Mouse (Mus musculus) brain, embryonic 18.5 days (tissue): Measurements from ENCODE around the gene BC025920.
A peak's percentile ranks its signal among the peaks of the same experiment; 100 is the strongest.

Experiments used
- DNase-seq: peaks from one replicate; pipeline ENCODE4 v3.0.0-alpha.2; 2012; ENCODE audit warnings: low read depth, low spot score

BC025920 gene

DNA sequence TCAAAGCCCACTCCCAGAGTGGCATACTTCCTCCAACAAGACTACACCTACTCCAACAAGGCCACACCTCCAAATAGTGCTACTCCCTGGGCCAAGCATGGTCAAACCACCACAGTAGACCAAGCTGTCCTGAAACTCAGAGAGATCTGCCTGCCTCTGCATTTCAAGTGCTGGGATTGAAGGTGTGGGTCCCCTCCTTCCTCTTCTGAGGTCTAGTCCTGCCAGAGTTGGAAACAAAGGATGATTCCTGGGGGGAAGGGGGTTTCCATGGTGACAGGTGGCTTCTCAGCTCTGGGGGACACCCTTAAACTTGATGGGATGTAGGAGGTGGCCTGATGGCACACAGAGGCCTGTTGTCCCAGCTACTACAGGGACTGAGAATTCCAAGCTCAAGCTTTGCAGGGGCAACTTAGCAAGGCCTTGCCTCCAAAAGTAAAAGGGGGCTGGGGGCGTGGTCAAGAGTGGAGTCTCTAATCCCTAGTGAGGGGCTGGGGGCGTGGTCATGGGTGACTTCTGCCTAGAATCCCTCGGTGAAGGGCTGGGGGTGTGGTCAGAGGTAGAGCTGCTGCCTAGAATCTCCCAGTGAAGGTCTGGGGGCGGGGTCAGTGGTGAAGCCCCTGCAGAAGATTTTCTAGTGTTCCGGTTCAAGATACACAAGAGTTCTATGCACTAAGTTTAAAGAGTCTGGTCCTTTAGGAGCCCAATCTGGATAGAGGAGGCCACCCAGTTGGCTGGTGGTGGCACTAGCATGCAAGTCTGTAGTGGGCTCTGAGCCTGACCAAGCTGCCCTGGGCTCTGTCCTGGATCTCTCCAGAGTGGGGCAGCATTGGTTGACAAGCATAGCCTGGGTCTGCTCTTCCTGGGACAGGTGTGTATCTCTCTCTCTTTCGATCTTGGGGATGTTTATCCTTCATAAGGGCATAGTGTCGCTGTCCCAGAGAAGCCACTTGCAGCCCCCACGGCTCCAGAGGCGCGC is 31.7 kb upstream of the BC025920 start, which contains the start of gene Tle2:
Gene Tle2 (plus strand): TSS at position 481 of the 976 bp plus-strand sequence.
- DNase-seq = no peak

DNA sequence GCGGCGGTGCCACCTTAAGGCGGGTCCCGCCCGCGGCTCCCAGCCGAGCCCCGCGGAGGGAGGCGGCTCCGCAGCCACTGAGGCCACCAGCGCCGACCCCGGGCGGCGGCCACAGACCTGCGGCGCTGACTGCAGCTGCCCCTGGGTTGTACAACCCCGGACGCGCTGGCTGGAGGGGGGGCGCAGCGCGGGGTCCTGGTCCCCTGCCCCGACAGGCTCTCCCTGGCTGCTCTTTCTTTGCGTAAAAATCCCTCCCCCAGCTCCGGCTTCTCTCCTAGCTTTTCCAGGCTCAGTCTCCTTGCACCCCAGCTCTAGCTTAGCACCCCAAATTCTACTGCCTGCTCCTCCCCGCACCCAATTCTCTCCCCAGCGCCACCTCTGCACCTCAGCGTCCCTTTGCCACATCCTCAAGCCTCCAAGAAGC is 30.9 kb upstream of the BC025920 start:
- no peak for DNase-seq

DNA sequence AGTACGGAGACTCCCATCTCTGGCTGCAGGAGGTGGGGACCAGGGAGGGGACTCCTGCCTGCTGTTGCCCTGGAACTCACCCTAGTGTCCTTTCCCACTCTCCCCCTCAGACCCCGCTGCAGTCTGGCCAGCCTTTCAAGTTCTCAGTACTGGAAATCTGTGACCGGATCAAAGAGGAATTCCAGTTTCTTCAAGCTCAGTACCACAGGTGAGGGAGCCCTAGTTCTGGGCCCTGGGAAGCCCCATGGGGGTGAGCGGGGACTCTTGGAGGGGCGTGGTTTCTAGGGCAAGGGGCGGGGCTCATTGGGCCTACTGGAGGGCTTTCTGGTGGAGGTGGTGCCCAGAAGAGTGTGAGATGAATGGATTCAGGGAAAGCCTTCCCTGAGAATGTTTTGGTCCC is 30.4 kb upstream of the BC025920 start:
- no peak for DNase-seq

DNA sequence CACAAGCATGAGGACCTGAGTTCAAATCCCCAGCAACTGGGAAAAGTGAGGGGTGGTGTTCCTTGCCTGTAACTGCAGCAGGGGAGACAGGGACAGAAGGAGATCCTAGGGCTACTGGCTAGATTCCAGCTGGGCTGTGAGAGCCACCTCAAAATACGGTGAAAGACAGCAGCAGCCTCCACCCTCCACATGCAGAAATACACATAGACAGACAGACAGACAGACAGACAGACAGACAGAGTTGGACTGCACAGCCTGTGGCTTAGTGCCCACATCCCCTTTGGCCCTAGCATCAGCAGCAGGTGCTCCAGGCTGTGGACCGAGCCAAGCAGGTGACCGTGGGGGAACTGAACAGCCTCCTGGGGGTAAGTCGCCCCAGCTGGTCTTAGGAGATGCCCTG is 26.1 kb upstream of the BC025920 start:
- no peak for DNase-seq

DNA sequence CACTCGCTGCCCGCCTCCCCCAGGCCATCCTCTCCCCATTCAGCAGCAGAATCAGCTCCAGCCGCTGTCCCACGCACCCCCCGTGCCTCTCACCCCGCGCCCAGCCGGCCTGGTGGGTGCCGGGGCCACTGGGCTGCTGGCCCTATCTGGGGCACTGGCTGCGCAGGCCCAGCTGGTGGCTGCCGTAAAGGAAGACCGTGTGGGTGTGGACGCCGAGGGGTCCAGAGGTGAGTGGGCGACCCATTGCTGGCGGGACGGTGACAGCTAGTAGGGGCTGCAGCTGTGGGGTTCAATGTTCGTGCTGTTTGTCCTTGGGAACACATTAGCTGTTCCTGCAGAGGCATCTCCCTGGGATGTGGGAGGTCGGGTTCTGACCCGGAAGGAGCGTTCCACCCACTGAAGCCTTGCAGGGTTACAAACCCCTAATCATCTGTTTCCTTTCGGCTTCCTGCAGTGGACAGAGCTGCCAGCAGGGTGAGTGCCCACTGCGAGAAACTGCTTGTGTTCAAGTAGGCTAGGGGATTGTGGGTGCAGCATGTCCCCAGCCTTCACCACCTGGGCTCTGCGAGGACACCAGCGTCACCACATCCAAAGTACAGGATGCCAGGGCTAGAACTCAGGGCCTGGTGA is 25.5 kb upstream of the BC025920 start:
- no peak for DNase-seq

DNA sequence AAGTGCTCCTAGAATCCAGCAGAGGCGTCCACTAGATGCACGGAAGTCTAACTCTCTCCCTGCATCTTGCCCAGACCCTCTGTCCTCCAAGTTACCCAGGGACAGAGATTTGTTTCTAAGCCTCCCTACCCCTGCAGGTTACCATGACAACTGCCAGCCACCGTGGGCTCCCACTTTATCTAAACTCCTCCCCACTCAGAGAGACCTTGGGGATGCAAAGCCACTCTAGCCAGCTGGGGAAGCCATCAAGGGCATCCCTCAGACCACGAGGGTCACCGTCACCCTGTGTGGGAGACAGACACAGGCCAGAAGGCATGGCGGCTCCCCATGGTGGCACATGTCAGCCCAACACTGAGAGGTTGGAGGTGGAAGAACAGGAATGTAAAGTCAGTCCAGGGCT is 22.7 kb upstream of the BC025920 start:
- no peak for DNase-seq

DNA sequence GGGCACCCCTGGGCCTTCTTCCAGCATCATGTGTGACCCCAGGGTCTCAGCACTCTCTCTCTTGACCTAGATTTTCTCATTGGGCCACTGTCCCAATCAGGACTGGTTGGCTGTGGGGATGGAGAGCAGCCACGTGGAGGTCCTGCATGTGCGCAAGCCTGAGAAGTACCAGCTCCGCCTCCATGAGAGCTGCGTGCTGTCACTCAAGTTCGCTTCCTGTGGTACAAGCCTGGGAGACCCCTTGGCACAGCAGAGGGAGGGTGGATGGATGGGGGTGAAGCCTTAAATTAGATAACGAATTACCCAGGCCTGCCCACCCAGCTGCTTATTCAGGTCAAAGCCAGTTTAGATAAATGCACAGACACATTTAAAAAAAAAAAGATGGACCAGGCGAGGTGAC is 17.3 kb upstream of the BC025920 start:
- DNase-seq = no peak

DNA sequence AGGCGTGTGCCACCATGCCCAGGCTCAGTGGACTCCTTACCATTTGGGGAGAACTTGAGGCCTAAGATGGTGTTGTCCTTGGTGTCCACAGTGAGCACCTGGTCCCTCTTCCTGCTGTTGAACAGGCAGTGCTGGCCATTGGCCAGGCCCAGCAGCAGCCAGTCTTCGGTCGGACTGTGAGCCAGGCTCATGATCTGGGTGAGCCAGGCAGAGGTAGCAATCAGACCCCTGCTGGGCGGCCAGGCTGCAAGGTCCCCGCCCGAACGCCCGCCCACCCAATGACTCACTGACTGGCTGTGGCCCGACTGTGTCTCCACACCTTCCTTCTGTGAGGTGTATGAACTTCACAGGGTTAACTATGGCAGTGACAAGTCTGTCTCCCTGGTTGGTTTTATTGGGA is 14.2 kb upstream of the BC025920 start:
- DNase-seq = no peak

DNA sequence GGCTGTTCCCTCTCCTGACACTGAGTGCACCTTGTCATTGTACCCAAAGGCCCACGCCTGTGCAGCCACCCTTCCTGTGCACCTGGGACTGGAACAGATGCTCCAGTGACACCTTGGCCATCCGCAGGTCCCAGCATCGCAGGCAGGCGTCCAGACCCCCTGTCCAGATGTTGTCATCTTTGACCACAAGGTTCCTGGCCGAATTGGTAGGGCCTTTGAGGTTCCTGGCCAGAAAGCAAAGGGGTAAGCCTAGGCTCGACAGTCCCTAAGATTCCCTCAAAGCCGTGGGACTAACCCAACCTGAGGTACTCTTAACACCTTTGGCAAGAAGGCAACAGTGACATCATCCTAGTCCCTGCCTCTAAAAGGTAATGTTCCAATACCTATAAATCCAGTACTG is 13.4 kb upstream of the BC025920 start:
- no peak for DNase-seq

DNA sequence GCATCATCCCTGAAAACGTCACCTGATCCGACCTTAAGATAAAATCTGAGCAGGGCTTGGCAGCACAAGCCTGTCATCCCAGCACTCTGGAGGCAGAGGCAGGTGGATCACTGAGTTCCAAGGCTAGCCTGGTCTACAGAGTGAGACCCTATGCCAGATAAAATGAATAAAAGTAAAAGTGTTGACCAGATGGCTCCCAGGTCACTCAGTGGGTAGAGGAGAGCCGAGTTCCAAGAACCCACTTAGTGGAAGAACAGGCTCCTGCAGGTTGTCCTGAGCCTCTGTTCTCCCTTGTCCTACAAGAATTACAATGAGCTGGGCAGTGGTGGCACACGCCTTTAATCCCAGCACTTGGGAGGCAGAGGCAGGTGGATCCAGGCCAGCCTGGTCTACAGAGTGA is 12.8 kb upstream of the BC025920 start:
- DNase-seq = no peak

DNA sequence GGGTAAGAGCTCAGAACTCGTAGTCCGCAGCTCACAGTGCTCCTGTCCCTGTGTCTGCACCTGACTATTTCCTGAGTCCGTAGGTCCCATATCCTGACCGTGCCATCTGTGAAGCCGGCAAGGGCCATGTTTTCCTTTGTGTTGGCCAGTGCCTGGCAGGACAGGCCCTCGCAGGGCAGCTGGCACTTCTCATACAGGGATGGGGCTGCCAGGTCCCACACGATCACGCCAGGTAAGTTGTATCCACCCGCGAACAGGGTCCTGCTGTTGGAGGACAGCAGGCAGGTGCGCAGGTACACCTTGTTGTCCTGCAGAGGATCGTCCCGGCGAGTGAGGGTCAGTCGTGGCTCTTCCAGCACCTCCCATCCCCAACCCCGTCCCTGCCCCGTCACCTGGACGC is 12.1 kb upstream of the BC025920 start:
- no peak for DNase-seq

DNA sequence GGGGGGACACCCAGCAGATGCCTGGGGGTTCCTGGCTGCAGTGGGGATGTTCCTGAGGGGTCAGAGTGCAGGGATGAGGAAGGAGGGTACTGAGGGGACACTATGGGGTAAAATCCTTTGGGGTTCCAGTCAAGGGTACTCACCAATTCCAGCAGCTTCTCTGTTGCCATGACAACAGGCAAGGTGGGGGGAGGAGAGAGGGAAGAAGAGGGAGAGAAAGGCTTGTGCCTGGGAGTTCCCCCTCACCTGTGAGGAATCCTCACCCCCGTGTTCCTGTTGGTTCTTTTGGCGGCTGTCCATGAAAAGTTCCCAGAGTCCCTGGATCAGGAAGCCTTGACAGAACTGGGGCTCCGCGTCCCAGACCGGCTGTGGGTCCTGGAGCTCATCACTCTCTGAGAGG is 10.5 kb upstream of the BC025920 start:
- no peak for DNase-seq

DNA sequence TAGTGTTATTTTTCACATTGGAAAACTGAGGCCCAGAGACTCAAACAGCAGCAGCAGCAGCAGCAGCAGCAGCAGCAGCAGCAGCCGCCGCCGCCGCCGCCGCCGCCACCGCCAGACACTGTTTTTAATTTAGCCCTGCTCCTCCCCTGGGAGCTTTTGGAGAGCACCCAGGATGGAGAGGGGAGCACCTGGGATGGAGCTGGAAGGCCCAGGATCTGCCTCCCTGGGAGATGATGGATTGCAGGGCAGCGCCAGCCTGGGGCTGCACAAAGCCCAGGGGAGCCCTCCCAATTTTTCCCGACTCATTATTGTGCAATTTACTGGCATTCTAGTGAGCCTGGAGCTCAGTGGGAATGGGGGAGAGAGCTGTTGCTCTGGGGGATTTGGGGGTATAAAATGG is 9.5 kb upstream of the BC025920 start:
- no peak for DNase-seq

DNA sequence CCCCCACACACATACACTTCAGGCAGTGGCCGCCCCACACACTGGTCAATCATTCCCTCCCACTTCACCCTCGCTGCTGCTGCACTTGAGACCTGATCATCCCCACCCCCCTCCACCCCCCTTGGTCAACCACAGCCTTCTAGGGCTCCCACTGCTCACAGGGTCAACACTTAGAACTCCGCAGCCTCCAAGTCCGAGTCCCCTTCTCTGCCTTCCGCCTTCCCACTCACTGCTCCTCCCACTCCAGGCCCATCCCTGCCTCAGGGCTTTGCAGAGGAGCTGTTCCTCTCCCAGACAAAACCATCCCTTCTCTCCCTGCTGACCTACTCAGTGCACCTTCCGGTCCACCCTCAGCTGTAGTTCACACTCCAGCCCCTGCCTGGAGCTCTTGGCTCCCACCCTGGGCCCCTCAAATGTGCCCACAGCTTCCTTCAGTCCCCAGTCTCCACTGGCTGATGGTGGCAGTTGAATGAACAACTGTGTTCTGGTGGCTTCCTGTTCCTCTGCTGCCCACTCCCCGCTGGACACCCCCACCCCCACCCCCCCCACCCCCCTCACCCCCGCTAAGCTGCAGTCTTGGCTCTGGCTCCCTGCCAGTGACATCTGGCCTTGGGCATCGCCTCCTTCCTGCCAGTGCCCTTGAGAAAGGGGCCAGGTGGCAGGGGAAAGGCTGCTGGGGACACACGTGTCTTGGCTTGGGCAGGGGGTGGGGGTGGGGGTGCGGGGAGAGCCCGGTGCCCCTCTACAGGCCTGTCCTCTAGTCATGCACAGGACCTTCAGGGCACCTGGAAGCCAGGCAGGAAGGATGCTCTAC is 8.7 kb upstream of the BC025920 start:
- DNase-seq = no peak

DNA sequence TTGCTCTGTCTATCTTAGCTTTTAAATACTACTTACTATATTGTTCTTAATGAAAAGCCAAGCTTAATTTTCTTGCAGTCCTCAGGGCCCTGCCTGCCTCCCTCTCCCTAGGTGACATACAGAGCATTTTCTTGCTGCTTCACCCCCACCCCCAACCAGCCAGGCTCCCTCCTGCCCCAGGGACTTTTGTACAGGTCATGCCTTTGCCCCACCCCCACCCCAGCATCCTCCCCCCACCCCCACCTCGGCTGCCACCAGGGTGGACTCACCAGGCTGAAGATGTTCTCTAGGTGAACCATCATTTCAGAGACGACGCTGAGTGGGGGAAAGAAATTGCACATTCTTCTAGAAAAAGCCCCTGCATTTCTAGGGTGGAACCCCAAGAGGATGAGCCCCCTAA is 7.7 kb upstream of the BC025920 start:
- no peak for DNase-seq

DNA sequence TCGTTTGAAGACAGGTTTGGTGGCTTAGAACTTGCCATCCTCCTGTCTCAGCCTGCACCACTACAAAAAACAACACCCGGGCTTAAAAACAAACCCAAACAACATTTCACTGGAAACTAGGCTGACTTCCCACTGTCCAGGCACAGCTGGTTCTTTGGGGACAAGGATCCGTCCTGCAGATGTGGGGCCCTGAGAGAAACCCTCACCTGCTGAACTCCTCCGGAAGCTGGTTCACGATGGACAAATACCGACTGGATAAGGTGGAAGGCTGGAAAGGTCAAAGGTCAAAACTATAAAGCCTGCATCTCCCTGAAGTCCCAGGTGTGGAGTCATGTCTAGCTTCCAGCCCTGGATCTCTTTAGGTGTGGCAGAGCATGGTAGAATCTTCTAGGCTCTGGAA is 7.2 kb upstream of the BC025920 start:
- no peak for DNase-seq

DNA sequence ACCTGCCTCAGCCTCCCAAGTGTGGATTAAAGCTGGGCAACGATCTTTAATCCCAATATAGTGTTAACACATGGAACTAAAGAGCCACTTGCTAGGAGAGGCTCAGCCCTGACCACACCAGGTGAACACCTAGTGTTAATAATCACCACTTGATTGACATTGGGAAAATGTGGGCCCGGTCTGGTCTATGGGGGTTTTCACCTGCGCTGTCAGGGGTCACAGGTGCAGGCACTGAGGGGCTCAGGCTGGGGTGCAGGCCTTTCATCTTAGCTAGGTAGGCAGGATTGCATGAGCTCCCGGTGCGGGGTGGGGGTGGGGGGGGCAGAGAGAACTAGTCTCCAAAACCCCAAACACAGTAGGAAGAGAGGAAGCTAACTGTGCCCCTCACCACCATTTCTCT is 6.4 kb upstream of the BC025920 start:
- DNase-seq = no peak

DNA sequence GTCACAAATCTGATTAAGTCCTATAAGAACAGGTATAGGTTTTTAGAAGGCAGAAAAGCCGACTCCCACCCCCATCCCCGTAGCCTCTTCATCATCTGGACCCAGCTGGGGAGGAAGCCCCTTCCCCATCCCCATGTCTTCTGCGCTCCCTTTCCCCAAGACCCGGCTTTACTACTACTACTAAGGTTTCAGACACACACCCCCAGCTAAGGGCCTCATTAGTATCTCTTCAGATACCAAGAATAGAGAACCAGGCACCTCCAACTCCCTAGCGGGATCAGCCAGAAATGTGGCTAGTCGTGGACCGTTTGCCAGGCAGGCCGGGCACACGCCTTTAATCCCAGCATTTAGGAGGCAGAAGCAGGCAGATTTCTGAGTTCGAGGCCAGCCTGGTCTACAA is 6.0 kb upstream of the BC025920 start:
- DNase-seq = no peak

DNA sequence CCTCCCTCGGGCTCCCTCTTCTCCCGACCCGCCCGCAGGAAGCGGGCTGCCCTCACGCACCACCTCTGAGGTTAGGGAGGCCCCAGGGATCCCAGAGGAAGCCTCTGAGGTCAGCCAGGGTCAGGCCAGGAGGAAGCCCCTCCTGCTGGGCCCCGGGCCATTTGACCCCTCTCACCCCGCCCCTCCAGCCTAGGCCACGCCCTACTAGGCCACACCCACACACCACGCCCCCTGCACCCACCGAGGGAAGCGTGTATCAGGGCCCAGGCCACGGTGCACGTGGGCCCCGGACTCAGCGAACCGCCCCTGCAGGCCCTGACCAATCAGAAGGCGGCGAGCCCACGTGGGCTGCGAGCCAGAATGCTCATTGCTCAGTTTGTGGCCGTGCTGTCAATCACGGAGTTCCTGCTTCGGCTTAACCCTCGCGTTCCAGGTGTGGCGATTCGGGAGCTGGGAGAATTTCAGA is 5.3 kb upstream of the BC025920 start, which contains the start of gene Tle6:
Gene Tle6 (minus strand): TSS at position 336 of the 466 bp plus-strand sequence.
- peak; percentile 85 for DNase-seq

DNA sequence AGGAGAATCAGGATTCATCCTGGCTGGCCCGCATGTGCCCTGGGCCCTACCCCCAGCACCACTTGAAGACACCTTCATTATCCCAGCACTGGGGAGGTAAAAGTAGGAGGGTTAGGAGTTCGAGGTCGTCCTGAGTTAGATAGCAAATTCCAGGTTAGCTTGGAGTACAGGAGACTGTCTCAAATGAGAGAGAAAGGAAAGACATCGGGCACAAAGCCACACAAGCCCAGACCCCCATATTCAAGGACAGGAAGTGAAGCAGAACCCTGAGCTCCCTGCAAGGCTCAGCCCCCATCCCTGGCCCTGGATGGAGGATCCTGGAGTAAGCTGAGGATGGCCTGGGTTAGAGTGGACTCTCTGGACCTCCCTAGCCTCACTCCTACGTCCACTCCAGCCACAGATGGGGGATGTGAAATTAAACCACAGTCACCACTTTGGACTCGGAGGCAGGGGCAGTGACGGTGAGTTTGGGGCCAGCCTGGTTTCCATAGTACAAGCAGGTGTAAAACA is 4.6 kb upstream of the BC025920 start:
- no peak for DNase-seq

DNA sequence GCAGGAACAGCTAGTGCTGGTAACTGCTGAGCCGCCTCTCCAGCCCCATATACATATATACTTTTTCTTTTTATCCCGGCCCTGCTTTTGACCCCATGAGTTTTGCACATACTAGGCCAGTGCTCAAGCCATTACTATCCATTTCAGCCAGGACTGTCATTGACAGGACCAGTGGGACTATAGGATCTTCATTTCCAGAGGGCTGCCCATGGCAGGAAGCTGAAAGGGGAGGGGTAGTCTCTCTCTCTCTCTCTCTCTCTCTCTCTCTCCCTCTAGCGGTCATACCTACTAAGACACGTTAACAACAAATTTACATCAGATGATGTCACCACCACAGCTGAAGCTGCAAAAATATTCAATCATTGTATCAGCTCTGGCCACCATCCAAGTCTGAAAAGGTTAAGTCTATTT is 3.3 kb upstream of the BC025920 start:
- no peak for DNase-seq
